Comparison of ENCODE assay signal across 8 mouse cellular contexts in genomic region chrX:140598850-140599560, GRCm38 (mm10). TPM values are rescaled to one million over a fixed set of nuclear protein-coding genes. Genes with fewer than 3 reads are reported as not detected.
DNase-seq lines count a peak whose midpoint lies in the region; ATAC-seq lines count a peak whose summit lies in the region.

No protein-coding gene starts in this region.

- DNase-seq in CD8-positive naive resting alpha-beta T cell, adult 2 months (ENCODE audit: low read depth in 2 of 2, low spot score in 2 of 2) = peak; percentile 11 to 35
- DNase-seq in adrenal gland, postnatal 4 days (ENCODE audit: low spot score in 2 of 2) = peak; percentile 15 to 22
- DNase-seq in heart, postnatal 10 days = peak; percentile 69 to 76
- peak; percentile 67 to 82 for DNase-seq in kidney, postnatal 36 days
- DNase-seq in lung, postnatal 14 days = peak; percentile 73
- DNase-seq in ovary, postnatal 14 days (ENCODE audit: low spot score) = peak; percentile 29
- peak; percentile 74 for DNase-seq in thymus, postnatal 4 days

- intact Hi-C loops in heart, postnatal 10 days (cut with DNase I) = loop anchor here (1.0 kb wide), 1 partner anchor 56 kb away; no protein-coding TSS in a partner anchor

- ATAC-seq in erythroid progenitor cell, adult 5-6 weeks (replicated peaks; ENCODE audit: low FRiP score, poor library complexity, severe bottlenecking) = peak; percentile 80

RNA-seq across cellular contexts. Expression of gene Tsc22d3, which starts 1.5 kb away (rescaled TPM):
- total RNA-seq in adrenal gland, postnatal 4 days (2021) = 10 to 100 TPM; 74.0 to 79.1 TPM
- 7.1 and 15.9 TPM in 2 replicates for total RNA-seq in erythroid progenitor cell, adult 5-6 weeks (2015; ENCODE audit: low replicate concordance)
- total RNA-seq in erythroid progenitor cell, adult 5-6 weeks (2017; ENCODE audit: low replicate concordance) = 4.9 and 15.8 TPM in 2 replicates
- 100 to 1,000 TPM; 138 to 195 TPM for total RNA-seq in heart, postnatal 10 days (2021)

Comparison
In these comparisons a context has a peak if more than half of its experiments do, and no peak if none do; other contexts are left out.
1. Peak in every context shown above with its lines: DNase-seq and ATAC-seq.
2. DNase-seq: peak in every context shown above with its lines; median percentile 74 in kidney, postnatal 36 days; 74 in thymus, postnatal 4 days; 73 in lung, postnatal 14 days; 72 in heart, postnatal 10 days; 29 in ovary, postnatal 14 days; 23 in CD8-positive naive resting alpha-beta T cell, adult 2 months; 18 in adrenal gland, postnatal 4 days.
3. RNA of gene Tsc22d3, which starts 1.5 kb away (total RNA-seq): 138 to 195 TPM in heart, postnatal 10 days and 74.0 to 79.1 TPM in adrenal gland, postnatal 4 days; 4.9 to 15.9 TPM in erythroid progenitor cell, adult 5-6 weeks; every median in the first group is over 4 times any median in the second.